ENCODE assay signal across 8 mouse cellular contexts in the genomic region with DNA sequence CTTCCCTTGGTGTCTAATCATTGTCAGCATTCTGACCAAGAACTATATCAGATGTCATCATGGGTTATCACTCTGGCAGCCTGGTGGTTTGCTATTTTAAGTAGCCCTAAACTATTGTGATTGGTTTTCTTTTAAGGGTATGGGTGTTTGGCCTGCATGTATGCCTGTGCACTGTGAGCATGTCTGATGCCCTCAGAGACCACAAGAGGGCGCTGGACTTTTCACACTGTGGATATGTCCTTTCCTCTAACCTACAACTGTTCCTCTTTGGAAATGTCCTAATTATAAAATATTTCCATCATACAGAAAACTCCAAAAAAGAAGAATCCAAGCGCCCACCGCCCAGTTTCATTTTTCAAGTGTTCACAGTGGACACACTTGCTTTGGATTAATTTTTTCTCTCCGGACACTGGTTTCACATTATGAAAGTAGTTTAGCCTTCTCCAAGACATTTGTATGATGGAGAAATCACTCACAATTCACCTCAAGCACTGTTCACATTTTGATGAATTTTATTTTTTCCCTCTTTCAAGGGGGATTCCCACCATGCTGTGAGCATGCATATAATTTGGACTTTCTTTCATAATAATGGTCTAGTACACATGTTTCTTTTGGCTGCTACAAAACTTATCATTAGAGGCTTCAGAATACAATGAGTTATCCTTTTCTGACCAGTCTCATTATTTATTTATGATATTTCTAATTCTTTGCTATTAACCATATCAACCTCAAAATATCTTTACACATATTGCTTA. TPM values are rescaled to one million over a fixed set of nuclear protein-coding genes. Genes with fewer than 3 reads are reported as not detected.
A peak's percentile ranks its signal among the peaks of the same experiment; 100 is the strongest.
DNase-seq lines count a peak whose midpoint lies in the region; ATAC-seq and TF ChIP-seq lines count a peak whose summit lies in the region.
"Had no signal": no experiment of that assay in that cellular context is flagged by ENCODE, and none has a peak within 500 bp of the region (broad histone marks: within the 10 kb centered on the region; RNA-seq: fewer than 3 reads in every experiment).

No protein-coding gene starts in this region.

- H3K9me3 ChIP-seq in E14TG2a.4 (ENCODE audit: low read length) = no peaks in the 10 kb centered on the region
- no peaks in the 10 kb centered on the region for H3K9me3 ChIP-seq in liver, embryonic 14.5 days (ENCODE audit: control insufficient read depth, low read length)
- H3K9me3 ChIP-seq: limb, embryonic 12.5 days had no signal

- no peak for DNase-seq in layer of hippocampus, adult 2 months (ENCODE audit: low spot score in 2 of 2)
- no peak for DNase-seq in layer of hippocampus, postnatal 25 days (ENCODE audit: extremely low spot score in 1 of 2, low spot score in 1 of 2)
- peak; percentile 6 for DNase-seq in adrenal gland, adult 8-10 months
- DNase-seq in liver, embryonic 14.5 days (ENCODE audit: low read depth in 3 of 3, low spot score in 3 of 3) = no peak
- DNase-seq in T-cell, adult 2 months (ENCODE audit: low spot score) = no peak

- H3K4me2 ChIP-seq in liver, embryonic 14.5 days (ENCODE audit: low read depth) = no peak overlapping the region
- H3K4me2 ChIP-seq: limb, embryonic 12.5 days had no signal

- 52% methylated on average over 4 of the region's 4 CpGs for WGBS in liver, embryonic 14.5 days (ENCODE audit: insufficient replicate concordance)

- TF ChIP-seq CTCF in layer of hippocampus, adult 2 months (conservative IDR thresholded peaks at IDR 0.05) = peak; percentile 76
- peak; percentile 76 for TF ChIP-seq CTCF in E14TG2a.4 (conservative IDR thresholded peaks at IDR 0.05; ENCODE audit: low read length)
- TF ChIP-seq CTCF in liver, embryonic 14.5 days (IDR thresholded peaks at IDR 0.05; ENCODE audit: low read depth) = peak; percentile 60

- peaks cover 16% of the 10 kb centered on the region for H3K4me1 ChIP-seq in E14TG2a.4 (replicated peaks; ENCODE audit: low read depth, low read length)
- 0 out of 4 replicates have a peak, but pooled peaks cover 0 to 2% of the 10 kb centered on the region in 2 experiments for H3K4me1 ChIP-seq in liver, embryonic 14.5 days (replicated peaks; ENCODE audit: control insufficient read depth in 2 of 2, insufficient read depth in 2 of 2, low read length in 1 of 2)
- H3K4me1 ChIP-seq: limb, embryonic 12.5 days had no signal

- H3K27me3 ChIP-seq in E14TG2a.4 (ENCODE audit: insufficient read depth, low read length) = no peaks in the 10 kb centered on the region
- H3K27me3 ChIP-seq in liver, embryonic 14.5 days (ENCODE audit: control insufficient read depth, insufficient read depth, low read length) = no peaks in the 10 kb centered on the region
- H3K27me3 ChIP-seq: limb, embryonic 12.5 days had no signal

- no peak overlapping the region for H3K4me3 ChIP-seq in layer of hippocampus, adult 2 months
- no peak overlapping the region for H3K4me3 ChIP-seq in E14TG2a.4 (replicated peaks; ENCODE audit: low read length)
- H3K4me3 ChIP-seq in liver, embryonic 14.5 days (ENCODE audit: insufficient read depth in 1 of 2, low read depth in 2 of 2, low read length in 2 of 2) = no peak overlapping the region
- H3K4me3 ChIP-seq: limb, embryonic 12.5 days had no signal

- H3K9ac ChIP-seq in liver, embryonic 14.5 days (replicated peaks) = no peak overlapping the region
- H3K9ac ChIP-seq: limb, embryonic 12.5 days had no signal

- no peak for TF ChIP-seq EP300 in liver, embryonic 14.5 days (IDR thresholded peaks at IDR 0.05; ENCODE audit: low read depth)

- no peaks in the 10 kb centered on the region for H3K36me3 ChIP-seq in E14TG2a.4 (ENCODE audit: insufficient read depth, low read length)
- no peaks in the 10 kb centered on the region for H3K36me3 ChIP-seq in liver, embryonic 14.5 days (replicated peaks; ENCODE audit: control insufficient read depth, insufficient read depth, low read depth)
- H3K36me3 ChIP-seq: limb, embryonic 12.5 days had no signal

- no peak for ATAC-seq in liver, embryonic 14.5 days (ENCODE audit: insufficient read depth)
- no peak; the same call in 1 of the 2 replicates for ATAC-seq in megakaryocyte progenitor cell, adult 5-6 weeks (replicated peaks; ENCODE audit: poor library complexity)

- no peak overlapping the region for H3K27ac ChIP-seq in layer of hippocampus, adult 2 months
- H3K27ac ChIP-seq in liver, embryonic 14.5 days = no peak overlapping the region
- H3K27ac ChIP-seq: limb, embryonic 12.5 days had no signal

RNA-seq across cellular contexts. Expression of a gene that starts 35.5 kb away (rescaled TPM):
- 10 to 100 TPM; 30.4 to 32.8 TPM for total RNA-seq in layer of hippocampus, adult 2 months (2021)
- 10 to 100 TPM; 36.8 to 37.8 TPM for total RNA-seq in layer of hippocampus, postnatal 25 days (2021)
- total RNA-seq in adrenal gland, adult 8-10 months (2022) = 1 to 10 TPM; 4.3 to 6.5 (median 5.2) TPM
- 0.45 and 0.71 TPM in 2 replicates for polyA plus RNA-seq in liver, embryonic 14.5 days (2012; rRNA removed)
- polyA plus RNA-seq in liver, embryonic 14.5 days (2014; fragmentation: Nextera tagmentation; extraction: Ambion mirVana) = 1.2 and 1.3 TPM in 2 replicates
- total RNA-seq in megakaryocyte progenitor cell, adult 5-6 weeks (2015) = 0.73 TPM in 1 of 2 replicates, not detected in the other
- total RNA-seq in megakaryocyte progenitor cell, adult 5-6 weeks (2017) = 0.33 TPM in 1 of 2 replicates, not detected in the other

Comparison
In these comparisons a context has a peak if more than half of its experiments do, and no peak if none do; other contexts are left out.
1. RNA of a gene that starts 35.5 kb away (total RNA-seq): 36.8 to 37.8 TPM in layer of hippocampus, postnatal 25 days and 30.4 to 32.8 TPM in layer of hippocampus, adult 2 months; 4.3 to 6.5 TPM in adrenal gland, adult 8-10 months and 0.33 to 0.73 TPM in megakaryocyte progenitor cell, adult 5-6 weeks; every median in the first group is over 4 times any median in the second.
2. Peak in every context shown above with its lines, with median percentiles within 50 percentile points of each other: CTCF ChIP-seq.